ENCODE assay signal across 8 mouse cellular contexts in the genomic region with DNA sequence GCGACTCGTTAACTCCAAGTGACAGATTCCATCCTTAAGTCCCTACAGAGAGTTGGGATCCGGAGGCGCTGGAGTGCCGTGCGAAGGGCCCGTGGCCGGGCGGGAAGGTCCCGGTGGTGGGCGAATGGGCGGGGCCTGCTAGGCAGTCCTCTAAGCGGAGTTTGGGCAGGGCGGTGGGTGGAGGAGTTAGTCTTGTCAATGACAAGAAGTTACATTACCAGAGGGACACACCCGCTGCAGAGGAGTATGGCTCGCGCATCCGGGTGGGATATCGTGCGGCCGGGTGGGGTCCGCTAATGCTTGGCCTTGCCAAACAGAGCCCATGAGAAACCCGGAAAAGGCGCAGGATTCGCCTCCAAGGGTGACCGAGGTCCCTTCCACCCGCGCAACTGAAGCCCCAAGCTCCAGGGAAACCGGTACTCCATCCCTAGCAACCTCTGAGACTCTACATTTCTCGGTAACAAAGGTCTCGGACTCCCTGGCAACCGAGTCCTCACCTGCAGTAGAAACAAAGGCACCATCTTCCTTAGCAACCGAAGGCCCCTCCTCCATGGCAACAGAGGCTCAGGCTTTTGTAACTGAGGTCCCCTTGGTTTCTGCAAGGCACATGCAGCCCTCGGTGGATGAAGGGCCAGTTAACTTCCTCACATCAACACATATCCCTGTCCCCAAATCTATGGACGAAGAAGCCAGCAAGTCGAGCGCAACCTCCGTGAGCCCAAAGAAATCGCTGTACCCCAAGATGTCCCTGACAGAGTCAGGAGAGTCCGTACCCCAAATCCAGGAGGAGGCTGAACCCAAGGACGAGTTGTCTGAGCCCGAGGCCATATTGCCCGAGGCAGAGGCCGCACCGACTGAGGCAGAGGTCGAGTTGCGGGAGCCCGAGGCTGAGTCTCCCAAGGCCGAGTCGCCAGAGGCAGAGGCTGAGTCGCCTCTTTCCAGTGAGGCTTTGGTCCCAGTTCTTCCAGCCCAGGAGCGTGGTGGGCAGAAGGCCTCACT. TPM values are rescaled to one million over a fixed set of nuclear protein-coding genes. Genes with fewer than 3 reads are reported as not detected.
DNase-seq lines count a peak whose midpoint lies in the region; ATAC-seq and TF ChIP-seq lines count a peak whose summit lies in the region.

No protein-coding gene starts in this region.

- H3K4me2 ChIP-seq in heart, embryonic 12.5 days, result peak overlapping the region; percentile 65
- peak overlapping the region; percentile 52 for H3K4me2 ChIP-seq in limb, embryonic 15.5 days

- no peak for TF ChIP-seq POLR2A in cerebellum, adult 2 months (IDR thresholded peaks at IDR 0.05; ENCODE audit: borderline replicate concordance, insufficient read depth, low read length)

- TF ChIP-seq CTCF in cerebellum, adult 2 months (IDR thresholded peaks at IDR 0.05; ENCODE audit: borderline replicate concordance, insufficient read depth, low read depth, low read length), result no peak

- DNase-seq in cerebellum, adult 9-11 months, result peak; percentile 12
- DNase-seq in cerebellum, adult 2 months, result no peak
- DNase-seq in ZHBTc4 (ENCODE audit: low read depth, low spot score), result peak; percentile 71
- peak; percentile 64 for DNase-seq in retina, postnatal 1 day
- DNase-seq in thymus, postnatal 36 days, result no peak
- DNase-seq in layer of hippocampus, postnatal 25 days (ENCODE audit: extremely low spot score in 1 of 2, low spot score in 1 of 2), result no peak

- H3K27ac ChIP-seq in cerebellum, adult 2 months (ENCODE audit: insufficient read depth, low read length), result no peak overlapping the region
- H3K27ac ChIP-seq in heart, embryonic 12.5 days (ENCODE audit: poor library complexity, severe bottlenecking), result no peak overlapping the region
- no peak overlapping the region for H3K27ac ChIP-seq in limb, embryonic 15.5 days

- H3K9me3 ChIP-seq in heart, embryonic 12.5 days (replicated peaks), result no peaks in the 10 kb centered on the region
- H3K9me3 ChIP-seq in limb, embryonic 15.5 days, result no peaks in the 10 kb centered on the region

- H3K4me1 ChIP-seq in cerebellum, adult 2 months (ENCODE audit: control insufficient read depth, insufficient read depth, low read length), result peaks cover 20% of the 10 kb centered on the region
- peaks cover 44% of the 10 kb centered on the region for H3K4me1 ChIP-seq in heart, embryonic 12.5 days (replicated peaks)
- peaks cover 28% of the 10 kb centered on the region for H3K4me1 ChIP-seq in limb, embryonic 15.5 days

- no peak overlapping the region for H3K9ac ChIP-seq in heart, embryonic 12.5 days
- peak overlapping the region; percentile 10; the same call in 1 of the 2 replicates for H3K9ac ChIP-seq in limb, embryonic 15.5 days

- ATAC-seq in heart, embryonic 12.5 days (ENCODE audit: insufficient number of reproducible peaks, low FRiP score), result peak; percentile 31; the same call in 1 of the 2 replicates
- no peak for ATAC-seq in limb, embryonic 15.5 days (ENCODE audit: insufficient number of reproducible peaks, low FRiP score, low TSS enrichment, low read depth)

- H3K27me3 ChIP-seq in cerebellum, adult 2 months (ENCODE audit: control insufficient read depth, insufficient read depth, low read length), result no peaks in the 10 kb centered on the region; the same call in 1 of the 2 replicates
- peaks cover 37% of the 10 kb centered on the region for H3K27me3 ChIP-seq in heart, embryonic 12.5 days (replicated peaks)
- H3K27me3 ChIP-seq in limb, embryonic 15.5 days, result peaks cover 32% of the 10 kb centered on the region

- no peak overlapping the region for H3K4me3 ChIP-seq in cerebellum, adult 2 months (replicated peaks; ENCODE audit: insufficient read depth, low read depth, low read length)
- peak overlapping the region; percentile 35 for H3K4me3 ChIP-seq in heart, embryonic 12.5 days
- H3K4me3 ChIP-seq in limb, embryonic 15.5 days, result peak overlapping the region; percentile 25

- peaks cover 19% of the 10 kb centered on the region for H3K36me3 ChIP-seq in heart, embryonic 12.5 days
- peaks cover 21% of the 10 kb centered on the region for H3K36me3 ChIP-seq in limb, embryonic 15.5 days

- 51% methylated on average over 52 of the region's 52 CpGs for WGBS in cerebellum, adult 2 months
- WGBS in heart, embryonic 12.5 days, result 21% methylated on average over 52 of the region's 52 CpGs
- WGBS in limb, embryonic 15.5 days, result 22% methylated on average over 52 of the region's 52 CpGs

RNA-seq across cellular contexts. Expression of gene Pi16, which starts 9.3 kb away (rescaled TPM):
- polyA plus RNA-seq in cerebellum, adult 2 months (2012; rRNA removed), result 0.75 and 1.0 TPM in 2 replicates
- polyA plus RNA-seq in heart, embryonic 12.5 days (2016; fragmentation: Nextera tagmentation; extraction: Ambion mirVana), result 4.0 and 4.5 TPM in 2 replicates
- 6.5 and 8.0 TPM in 2 replicates for polyA plus RNA-seq in limb, embryonic 15.5 days (2015; fragmentation: Nextera tagmentation; extraction: Ambion mirVana)
- 1 to 10 TPM in 1 of 2 experiments, under 1 TPM in 1; 0.98 to 1.5 TPM for total RNA-seq in layer of hippocampus, postnatal 25 days (2021)

RNA-seq across cellular contexts. Expression of gene Mtch1, which starts 20.9 kb away (rescaled TPM):
- polyA plus RNA-seq in cerebellum, adult 2 months (2012; rRNA removed), result 447 and 479 TPM in 2 replicates
- polyA plus RNA-seq in heart, embryonic 12.5 days (2016; fragmentation: Nextera tagmentation; extraction: Ambion mirVana), result 317 and 330 TPM in 2 replicates
- 267 and 334 TPM in 2 replicates for polyA plus RNA-seq in limb, embryonic 15.5 days (2015; fragmentation: Nextera tagmentation; extraction: Ambion mirVana)
- total RNA-seq in layer of hippocampus, postnatal 25 days (2021), result 100 to 1,000 TPM; 556 to 630 TPM

RNA-seq across cellular contexts. Expression of gene Fgd2, which starts 33.9 kb away (rescaled TPM):
- polyA plus RNA-seq in cerebellum, adult 2 months (2012; rRNA removed), result 5.5 and 5.9 TPM in 2 replicates
- 2.0 and 2.1 TPM in 2 replicates for polyA plus RNA-seq in heart, embryonic 12.5 days (2016; fragmentation: Nextera tagmentation; extraction: Ambion mirVana)
- polyA plus RNA-seq in limb, embryonic 15.5 days (2015; fragmentation: Nextera tagmentation; extraction: Ambion mirVana), result 8.5 and 9.7 TPM in 2 replicates
- total RNA-seq in layer of hippocampus, postnatal 25 days (2021), result 1 to 10 TPM; 5.6 to 8.2 TPM

RNA-seq across cellular contexts. Expression of gene BC004004, which starts 58.2 kb away (rescaled TPM):
- polyA plus RNA-seq in cerebellum, adult 2 months (2012; rRNA removed), result 102 and 111 TPM in 2 replicates
- 80.0 and 87.6 TPM in 2 replicates for polyA plus RNA-seq in heart, embryonic 12.5 days (2016; fragmentation: Nextera tagmentation; extraction: Ambion mirVana)
- 84.1 and 95.5 TPM in 2 replicates for polyA plus RNA-seq in limb, embryonic 15.5 days (2015; fragmentation: Nextera tagmentation; extraction: Ambion mirVana)
- total RNA-seq in layer of hippocampus, postnatal 25 days (2021), result 10 to 100 TPM; 96.8 to 96.9 TPM

Comparison
In these comparisons a context has a peak if more than half of its experiments do, and no peak if none do; other contexts are left out.
1. DNase-seq: peak in cerebellum, adult 9-11 months (single experiment), ZHBTc4 (single experiment) and retina, postnatal 1 day (single experiment); none in cerebellum, adult 2 months (0 of 2), thymus, postnatal 36 days (0 of 2) and layer of hippocampus, postnatal 25 days (0 of 2).